Mouse (Mus musculus) hindbrain, embryonic 14.5 days (tissue): ENCODE measurements around the gene Pdzd4. TPM values are rescaled to one million over a fixed set of nuclear protein-coding genes. Genes with fewer than 3 reads are reported as not detected.

Source experiments
- ATAC-seq: fragments of 200-750 bp; cut with Nextera tagmentation; 2 replicates; pipeline ENCODE4 v1.8.0; 2017; ENCODE audit warnings: moderate number of reproducible peaks, mild to moderate bottlenecking, moderate TSS enrichment, moderate library complexity; ENCODE audit not compliant: low FRiP score
- DNase-seq: peaks from one replicate; pipeline ENCODE4 v3.0.0-alpha.2; 2015; ENCODE audit warnings: low spot score
- H3K27ac ChIP-seq: fragments of 300-500 bp; sonication (generic); 2 replicates; pipeline ENCODE4 v1.5.1; 2014; ENCODE audit warnings: mild to moderate bottlenecking, moderate library complexity
- H3K27me3 ChIP-seq: fragments of 300-500 bp; sonication (generic); 2 replicates; pipeline ENCODE4 v1.6.1; 2014; ENCODE audit warnings: mild to moderate bottlenecking, low read length, mixed read lengths; ENCODE audit not compliant: control insufficient read depth, insufficient read depth
- H3K36me3 ChIP-seq: fragments of 300-500 bp; sonication (generic); replicated peaks from 2 replicates; pipeline ENCODE4 v1.6.1; 2014; ENCODE audit not compliant: control insufficient read depth, insufficient read depth
- H3K4me1 ChIP-seq: fragments of 300-500 bp; sonication (generic); replicated peaks from 2 replicates; pipeline ENCODE4 v1.6.1; 2014; ENCODE audit warnings: antibody characterized with exemption, low read length, mixed read lengths; ENCODE audit not compliant: control insufficient read depth, insufficient read depth
- H3K4me2 ChIP-seq: fragments of 300-500 bp; sonication (generic); replicated peaks from 2 replicates; pipeline ENCODE4 v1.6.1; 2014; ENCODE audit warnings: mild to moderate bottlenecking, moderate library complexity
- H3K4me3 ChIP-seq: fragments of 300-500 bp; sonication (generic); replicated peaks from 2 replicates; pipeline ENCODE4 v1.5.1; 2014; ENCODE audit warnings: mild to moderate bottlenecking, low read length
- H3K9ac ChIP-seq: fragments of 300-500 bp; sonication (generic); 2 replicates; pipeline ENCODE4 v1.6.1; 2014
- H3K9me3 ChIP-seq: fragments of 300-500 bp; sonication (generic); 2 replicates; pipeline ENCODE4 v1.6.1; 2016; ENCODE audit warnings: low read length; ENCODE audit not compliant: control insufficient read depth
- WGBS: fragments of 180-500 bp; shearing (Covaris S2); extraction: QIAGEN DNeasy Blood & Tissue Kit; methylation state at CpG from one replicate; pipeline ENCODE4 v1.1.7; 2014; 5-methylcytosine and 5-hydroxymethylcytosine counted together
- polyA plus RNA-seq: library from polyadenylated mRNA; unstranded; fragments of >200 nt; fragmentation: Nextera tagmentation; extraction: Ambion mirVana; gene quantifications from 2 replicates; pipeline ENCODE4 v1.2.1, GENCODE M21; 2014

Pdzd4 gene
- polyA plus RNA-seq, 1 experiment from 2014 or later: 6.4 TPM

DNA sequence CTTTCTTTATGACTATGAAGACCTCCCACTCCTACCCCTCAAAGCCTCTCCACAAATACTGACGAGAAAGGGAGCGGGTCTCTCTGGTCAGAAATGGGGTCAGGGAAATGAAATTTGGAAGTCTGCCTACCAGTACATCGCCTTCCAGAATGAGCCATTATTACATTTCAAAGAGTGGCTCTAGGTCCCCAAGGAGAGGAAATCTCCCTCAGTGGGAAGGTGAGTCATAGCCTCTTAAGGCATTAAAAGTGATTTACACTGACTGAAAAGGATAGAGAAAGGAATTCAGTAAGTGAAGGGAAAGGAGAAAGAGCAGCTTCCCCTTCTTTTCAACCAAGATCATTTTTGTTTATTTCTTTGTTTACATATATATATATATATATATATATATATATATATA is 11.9 kb upstream of the Pdzd4 start:
- Histone ChIP-seq H3K9me3 (no peaks in the 10 kb centered on the region), H3K36me3 (no peaks in the 10 kb centered on the region), H3K4me2 (no peak overlapping the region), H3K27me3 (no peaks in the 10 kb centered on the region), H3K4me1 (no peaks in the 10 kb centered on the region), H3K27ac (no peak overlapping the region), H3K4me3 (no peak overlapping the region), H3K9ac (no peak overlapping the region)
- 83% methylated on average over 3 of the region's 3 CpGs for WGBS
- no peak for DNase-seq
- no peak for ATAC-seq

DNA sequence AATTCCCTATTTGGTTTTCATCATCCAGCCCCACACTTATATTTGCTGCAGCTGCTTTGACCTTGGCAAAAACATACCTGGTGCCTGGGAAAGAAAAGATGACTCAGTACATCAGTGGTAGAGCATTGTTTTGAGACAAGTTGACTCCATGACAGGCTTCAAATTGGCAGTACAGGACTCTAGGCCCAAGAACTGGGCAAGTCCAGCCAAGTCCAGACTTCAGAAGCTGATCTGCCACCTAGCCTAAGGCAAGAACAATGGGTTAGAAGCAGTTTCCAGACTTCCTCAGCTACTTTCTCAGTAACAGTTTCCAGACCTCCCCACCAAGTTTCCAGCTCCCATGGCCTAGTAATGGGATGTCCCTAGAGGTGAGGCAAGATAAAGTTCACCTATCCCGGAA is 11.0 kb upstream of the Pdzd4 start:
- no peak for DNase-seq
- 83% methylated on average over 1 of the region's 1 CpGs for WGBS

DNA sequence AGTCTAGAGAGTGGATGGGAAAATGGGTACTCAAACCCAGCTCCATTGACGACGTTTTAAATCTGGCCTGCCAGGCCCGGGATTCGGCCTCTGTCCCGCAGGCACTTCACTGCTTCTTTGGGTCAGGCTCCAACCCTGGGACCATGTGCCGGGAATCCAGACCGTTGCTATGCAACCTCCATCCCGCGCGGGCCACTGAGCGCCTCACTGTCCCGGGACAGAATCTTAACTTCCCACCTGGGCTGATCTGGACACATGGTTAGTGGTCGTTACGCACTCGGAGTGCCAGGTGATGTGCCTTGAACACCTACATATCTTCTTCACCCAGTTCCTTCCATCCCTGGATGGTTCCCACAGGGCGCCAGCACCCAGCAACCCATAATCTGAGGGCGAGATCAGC is 1.0 kb downstream of the Pdzd4 start:
- Histone ChIP-seq H3K27me3 (no peaks in the 10 kb centered on the region), H3K27ac (no peak overlapping the region; the same call in 1 of the 2 replicates), H3K36me3 (no peaks in the 10 kb centered on the region), H3K4me3 (peak overlapping the region; percentile 62), H3K4me2 (peak overlapping the region; percentile 63), H3K9ac (peak overlapping the region; percentile 75), H3K9me3 (no peaks in the 10 kb centered on the region), H3K4me1 (peaks cover 13% of the 10 kb centered on the region)
- 16% methylated on average over 17 of the region's 17 CpGs for WGBS
- ATAC-seq (peak; percentile 38), DNase-seq (no peak)

More for the DNA sequence above, 11.0 kb upstream of the Pdzd4 start:
- H3K4me1 ChIP-seq: no peaks in the 10 kb centered on the region
- H3K36me3 ChIP-seq: no peaks in the 10 kb centered on the region
- no peak for ATAC-seq
- no peak overlapping the region for H3K4me3 ChIP-seq
- no peaks in the 10 kb centered on the region for H3K9me3 ChIP-seq
- no peaks in the 10 kb centered on the region for H3K27me3 ChIP-seq
- H3K27ac ChIP-seq: no peak overlapping the region
- H3K9ac ChIP-seq: no peak overlapping the region
- no peak overlapping the region for H3K4me2 ChIP-seq

DNA sequence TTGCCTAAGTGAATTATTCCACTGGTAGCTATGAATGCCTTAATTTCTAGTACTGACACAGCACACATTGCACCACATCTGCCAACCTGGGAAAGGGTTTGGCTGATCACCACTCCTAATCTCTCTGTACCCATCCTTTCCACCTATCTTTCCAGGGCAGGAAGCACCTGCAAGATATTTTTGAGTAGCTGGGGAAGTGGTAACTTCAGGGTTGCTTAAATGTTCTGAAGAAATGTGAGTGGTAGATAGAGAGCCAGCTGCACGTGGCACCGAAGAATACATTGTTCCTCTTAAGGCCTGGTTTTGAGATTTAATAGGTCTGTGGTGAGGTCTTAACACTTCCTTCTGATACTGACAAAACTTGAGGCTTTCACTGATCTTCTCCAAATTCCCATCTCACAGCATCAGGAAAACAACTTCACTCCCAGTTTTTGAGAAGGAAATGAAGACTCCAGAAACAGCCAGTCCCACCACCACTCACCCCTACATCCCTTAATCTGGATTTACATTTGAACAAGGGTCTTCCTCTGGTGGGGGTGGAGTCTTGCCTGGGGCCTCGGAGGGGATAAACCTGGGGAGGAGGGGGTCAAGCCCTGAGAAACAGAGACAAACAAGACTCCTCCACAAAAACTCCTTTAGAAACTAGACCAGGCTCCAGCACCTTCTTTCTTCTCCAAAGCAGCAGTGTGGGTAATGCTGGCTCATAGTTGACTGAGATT is 8.0 kb downstream of the Pdzd4 start:
- H3K9ac ChIP-seq: no peak overlapping the region
- no peaks in the 10 kb centered on the region for H3K36me3 ChIP-seq
- H3K27ac ChIP-seq: no peak overlapping the region
- 54% methylated on average over 3 of the region's 3 CpGs for WGBS
- H3K4me3 ChIP-seq: no peak overlapping the region
- H3K27me3 ChIP-seq: no peaks in the 10 kb centered on the region
- no peak for DNase-seq
- ATAC-seq: no peak
- no peak overlapping the region for H3K4me2 ChIP-seq
- H3K9me3 ChIP-seq: no peaks in the 10 kb centered on the region
- no peaks in the 10 kb centered on the region for H3K4me1 ChIP-seq

DNA sequence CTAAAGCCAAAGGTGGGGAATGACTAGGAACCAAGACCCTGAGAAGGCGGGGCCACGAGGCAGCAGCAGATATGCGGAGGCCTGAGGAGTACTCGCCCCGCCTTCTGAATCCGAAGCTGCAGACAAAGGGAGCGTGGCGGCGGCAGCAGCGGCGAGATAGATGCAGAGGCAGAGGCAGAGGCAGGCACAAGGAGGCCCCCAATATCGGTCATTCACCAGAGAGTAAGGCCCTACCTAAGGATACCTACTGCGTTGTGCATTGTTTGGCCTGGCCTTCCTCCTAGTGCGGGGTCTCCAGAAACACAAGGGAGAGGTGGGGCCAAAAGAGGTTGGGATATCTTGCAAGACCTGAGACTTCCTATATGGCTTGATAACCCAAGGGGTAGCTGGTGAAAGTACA is 9.7 kb downstream of the Pdzd4 start:
- Histone ChIP-seq H3K4me2 (peak overlapping the region; percentile 56), H3K27me3 (no peaks in the 10 kb centered on the region), H3K9me3 (no peaks in the 10 kb centered on the region), H3K9ac (peak overlapping the region; percentile 66), H3K4me1 (no peaks in the 10 kb centered on the region), H3K27ac (peak overlapping the region; percentile 86), H3K4me3 (peak overlapping the region; percentile 25), H3K36me3 (no peaks in the 10 kb centered on the region)
- ATAC-seq (peak; percentile 82), DNase-seq (peak; percentile 51)
- 24% methylated on average over 14 of the region's 14 CpGs for WGBS

DNA sequence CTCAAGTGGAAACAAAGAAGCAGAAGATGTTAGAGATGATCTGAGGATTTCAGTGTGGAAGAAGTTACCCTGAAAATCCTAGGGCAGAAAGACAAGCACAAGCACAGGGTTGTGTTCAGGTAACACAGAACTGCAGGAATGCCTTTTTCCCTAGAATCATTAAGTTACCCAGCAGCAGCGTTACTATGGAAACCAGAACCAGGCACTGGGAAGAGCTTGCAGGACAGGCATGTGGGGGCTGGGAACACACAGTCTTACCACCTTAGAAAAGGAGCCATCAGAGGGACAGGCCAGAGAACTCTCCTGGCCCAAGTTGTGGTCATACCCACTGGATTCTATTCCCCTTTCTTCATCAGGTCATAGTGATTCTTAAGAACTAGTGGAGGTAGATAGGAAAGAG is 19.0 kb downstream of the Pdzd4 start:
- H3K27ac ChIP-seq: 0 out of 2 replicates have a peak overlapping the region, but pooled peaks have one; percentile 7

DNA sequence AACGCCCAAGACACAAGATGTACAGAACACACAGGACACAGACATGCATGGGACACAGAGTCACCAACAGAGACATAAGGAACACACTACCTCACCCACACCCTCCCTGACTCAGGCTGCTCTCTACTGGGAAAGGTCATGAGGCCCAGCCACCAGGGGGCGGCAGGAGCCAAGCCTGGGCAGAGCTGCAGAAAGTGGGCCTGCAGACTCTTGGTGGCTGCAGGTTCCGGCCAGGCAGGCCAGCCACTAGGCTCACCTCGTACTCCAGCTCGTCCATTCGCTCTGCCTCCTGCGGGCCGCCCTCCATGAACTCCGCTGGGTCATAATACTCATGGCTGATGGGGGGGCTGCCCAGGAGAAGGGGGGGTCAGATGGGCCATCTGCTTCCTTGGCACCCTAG is 26.3 kb downstream of the Pdzd4 start:
- Histone ChIP-seq H3K9me3 (no peaks in the 10 kb centered on the region), H3K27ac (no peak overlapping the region), H3K27me3 (no peaks in the 10 kb centered on the region), H3K4me3 (no peak overlapping the region), H3K4me2 (no peak overlapping the region), H3K4me1 (no peaks in the 10 kb centered on the region), H3K36me3 (peaks cover 12% of the 10 kb centered on the region), H3K9ac (no peak overlapping the region)
- DNase-seq: no peak
- ATAC-seq: peak; percentile 69
- WGBS: 28% methylated on average over 9 of the region's 9 CpGs

More for the DNA sequence above, 19.0 kb downstream of the Pdzd4 start:
- H3K9ac ChIP-seq: no peak overlapping the region
- no peaks in the 10 kb centered on the region for H3K9me3 ChIP-seq
- no peak for DNase-seq
- no peak for ATAC-seq
- H3K4me1 ChIP-seq: no peaks in the 10 kb centered on the region
- H3K36me3 ChIP-seq: no peaks in the 10 kb centered on the region
- WGBS: 53% methylated on average over 1 of the region's 1 CpGs
- no peak overlapping the region for H3K4me3 ChIP-seq
- H3K4me2 ChIP-seq: no peak overlapping the region
- no peaks in the 10 kb centered on the region for H3K27me3 ChIP-seq

DNA sequence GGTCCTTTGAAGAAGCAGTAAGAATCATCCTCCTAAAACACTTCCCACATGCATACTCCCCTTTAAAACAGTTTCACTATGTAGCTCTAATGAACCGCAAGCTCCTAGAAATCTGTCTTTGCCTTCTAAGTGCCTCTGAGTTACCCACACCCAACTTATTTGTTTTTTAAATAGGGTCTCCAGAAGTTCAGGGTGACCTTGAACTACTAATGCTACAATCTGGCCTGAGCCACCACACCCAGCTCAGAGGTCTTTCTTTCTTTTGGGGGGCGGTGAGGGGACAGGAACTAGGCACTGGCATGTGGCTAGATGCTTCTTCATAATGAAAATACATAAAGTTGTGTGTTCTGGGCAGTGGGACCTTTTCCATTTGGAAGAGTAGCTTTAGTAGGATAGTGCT is 27.3 kb downstream of the Pdzd4 start:
- DNase-seq (no peak), ATAC-seq (no peak)
- 80% methylated on average over 2 of the region's 2 CpGs for whole genome bisulfite sequencing
- H3K9me3 ChIP-seq: no peaks in the 10 kb centered on the region
- no peak overlapping the region for H3K9ac ChIP-seq
- no peak overlapping the region for H3K4me3 ChIP-seq
- no peak overlapping the region for H3K4me2 ChIP-seq
- H3K36me3 ChIP-seq: peaks cover 12% of the 10 kb centered on the region
- H3K27me3 ChIP-seq: no peaks in the 10 kb centered on the region
- no peak overlapping the region for H3K27ac ChIP-seq
- no peaks in the 10 kb centered on the region for H3K4me1 ChIP-seq

DNA sequence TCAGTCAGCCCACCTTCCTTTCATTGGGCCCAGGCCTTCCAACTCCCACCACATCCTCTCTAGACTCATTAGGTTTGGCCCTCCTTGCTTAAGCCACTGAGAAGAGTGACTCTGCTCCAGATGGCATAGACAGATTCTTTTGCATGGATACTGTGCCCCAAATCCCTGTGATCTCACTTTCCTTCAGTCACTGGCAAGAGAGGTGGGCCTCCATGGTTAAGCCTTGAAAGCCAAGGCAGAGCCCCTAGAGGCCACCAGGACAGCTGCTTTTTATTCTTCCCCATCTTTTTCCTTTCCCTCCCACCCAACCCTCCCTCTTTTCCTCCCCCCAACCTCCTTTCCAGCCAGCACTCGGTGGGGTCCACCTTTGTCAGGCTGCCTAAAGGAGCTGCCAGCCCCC is 31.3 kb downstream of the Pdzd4 start:
- Histone ChIP-seq H3K9me3 (no peaks in the 10 kb centered on the region), H3K27ac (no peak overlapping the region), H3K9ac (no peak overlapping the region)

DNA sequence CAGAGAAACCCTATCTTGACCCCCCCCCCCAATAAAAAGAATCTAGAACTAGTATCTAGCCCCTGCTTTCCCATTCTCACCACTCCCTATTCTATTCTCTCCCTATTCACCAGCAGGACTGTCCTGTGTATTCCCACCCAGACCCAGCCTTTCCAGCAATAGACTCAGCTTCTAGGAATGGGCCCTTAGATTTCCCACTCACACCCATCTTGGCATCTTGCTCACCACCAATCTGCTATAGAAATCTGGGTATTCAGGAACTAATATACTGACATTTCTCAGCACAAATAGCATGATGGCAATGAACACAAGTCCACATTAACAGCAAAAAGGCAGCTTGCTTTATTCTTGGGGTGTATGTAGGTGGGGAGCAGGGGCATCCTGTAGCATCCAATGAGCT is 31.7 kb downstream of the Pdzd4 start:
- no peak overlapping the region for H3K9ac ChIP-seq
- H3K4me1 ChIP-seq: peaks cover 7% of the 10 kb centered on the region
- no peak overlapping the region for H3K4me3 ChIP-seq
- H3K36me3 ChIP-seq: peaks cover 23% of the 10 kb centered on the region
- H3K9me3 ChIP-seq: no peaks in the 10 kb centered on the region
- DNase-seq (no peak), ATAC-seq (no peak)
- no peaks in the 10 kb centered on the region for H3K27me3 ChIP-seq
- no peak overlapping the region for H3K27ac ChIP-seq
- no peak overlapping the region for H3K4me2 ChIP-seq

More for the DNA sequence above, 31.3 kb downstream of the Pdzd4 start:
- ATAC-seq (no peak), DNase-seq (no peak)
- Histone ChIP-seq H3K4me1 (peaks cover 2% of the 10 kb centered on the region; the same call in 1 of the 2 replicates), H3K36me3 (peaks cover 23% of the 10 kb centered on the region), H3K27me3 (no peaks in the 10 kb centered on the region), H3K4me3 (no peak overlapping the region), H3K4me2 (no peak overlapping the region)
- 44% methylated on average over 1 of the region's 1 CpGs for WGBS
